Mouse (Mus musculus) E14TG2a.4 (cell line): ENCODE data around the gene Fam69b.

Source experiments
- H3K27me3 ChIP-seq: 2 replicates; pipeline ENCODE4 v1.6.1; 2014; ENCODE audit warnings: low read length, control low read depth; ENCODE audit not compliant: insufficient read depth
- H3K36me3 ChIP-seq: 2 replicates; pipeline ENCODE4 v1.6.1; 2014; ENCODE audit warnings: low read length, control low read depth; ENCODE audit not compliant: insufficient read depth
- H3K4me1 ChIP-seq: replicated peaks from 2 replicates; pipeline ENCODE4 v1.6.1; 2014; ENCODE audit warnings: low read depth, low read length, control low read depth
- H3K4me3 ChIP-seq: replicated peaks from 2 replicates; pipeline ENCODE4 v1.5.1; 2014; ENCODE audit warnings: mild to moderate bottlenecking, low read length
- H3K9me3 ChIP-seq: 2 replicates; pipeline ENCODE4 v1.6.1; 2014; ENCODE audit warnings: low read length, control low read depth
- CTCF ChIP-seq: conservative IDR thresholded peaks from 2 replicates; pipeline ENCODE4 v1.5.1; 2014; ENCODE audit warnings: low read length
- NANOG ChIP-seq: IDR thresholded peaks from 2 replicates; pipeline ENCODE4 v1.6.1; 2014; ENCODE audit warnings: borderline replicate concordance, low read length, mixed read lengths
- POU5F1 ChIP-seq: IDR thresholded peaks from 2 replicates; pipeline ENCODE4 v1.6.1; 2014; ENCODE audit warnings: low read length, borderline replicate concordance

The Fam69b gene

GRCm38 (mm10) chr2:26609261-26609661 is 19.0 kb upstream of the Fam69b start:
- Histone ChIP-seq H3K36me3 (no peaks in the 10 kb centered on the region), H3K4me3 (no peak overlapping the region), H3K9me3 (no peaks in the 10 kb centered on the region), H3K4me1 (peaks cover 99% of the 10 kb centered on the region), H3K27me3 (no peaks in the 10 kb centered on the region)
- TF ChIP-seq NANOG (no peak), POU5F1 (no peak), CTCF (no peak)

GRCm38 (mm10) chr2:26610526-26610925 is 17.7 kb upstream of the Fam69b start:
- Histone ChIP-seq H3K4me1 (peaks cover 100% of the 10 kb centered on the region), H3K9me3 (no peaks in the 10 kb centered on the region), H3K36me3 (no peaks in the 10 kb centered on the region), H3K4me3 (peak overlapping the region; percentile 5; the same call in 1 of the 2 replicates), H3K27me3 (no peaks in the 10 kb centered on the region)
- TF ChIP-seq POU5F1 (no peak), CTCF (no peak), NANOG (no peak)

- Histone ChIP-seq H3K27me3 (no peaks in the 10 kb centered on the region), H3K4me3 (peak overlapping the region; percentile 5; the same call in 1 of the 2 replicates), H3K36me3 (no peaks in the 10 kb centered on the region), H3K4me1 (peaks cover 95% of the 10 kb centered on the region), H3K9me3 (no peaks in the 10 kb centered on the region)
- TF ChIP-seq NANOG: peak; percentile 41; the same call in 1 of the 2 replicates
- no peak for TF ChIP-seq POU5F1
Observed at GRCm38 (mm10) chr2:26611054-26611453, 17.2 kb upstream of the Fam69b start.

- no peaks in the 10 kb centered on the region for H3K27me3 ChIP-seq
- H3K9me3 ChIP-seq: no peaks in the 10 kb centered on the region
- H3K36me3 ChIP-seq: no peaks in the 10 kb centered on the region
- H3K4me3 ChIP-seq: 0 out of 2 replicates have a peak overlapping the region, but pooled peaks have one; percentile 0
- peaks cover 87% of the 10 kb centered on the region for H3K4me1 ChIP-seq
- TF ChIP-seq NANOG: no peak
- no peak for TF ChIP-seq CTCF
- no peak for TF ChIP-seq POU5F1
Observed at GRCm38 (mm10) chr2:26611896-26612295, 16.4 kb upstream of the Fam69b start.

- Histone ChIP-seq H3K4me3 (no peak overlapping the region), H3K27me3 (no peaks in the 10 kb centered on the region), H3K36me3 (no peaks in the 10 kb centered on the region), H3K9me3 (no peaks in the 10 kb centered on the region), H3K4me1 (peaks cover 84% of the 10 kb centered on the region)
- no peak for TF ChIP-seq POU5F1
- TF ChIP-seq NANOG: no peak
Observed at GRCm38 (mm10) chr2:26614903-26615302, 13.4 kb upstream of the Fam69b start.

GRCm38 (mm10) chr2:26615459-26616124 is 12.7 kb upstream of the Fam69b start:
- H3K27me3 ChIP-seq: no peaks in the 10 kb centered on the region
- peaks cover 82% of the 10 kb centered on the region for H3K4me1 ChIP-seq
- H3K9me3 ChIP-seq: no peaks in the 10 kb centered on the region
- H3K4me3 ChIP-seq: no peak overlapping the region
- H3K36me3 ChIP-seq: no peaks in the 10 kb centered on the region
- TF ChIP-seq NANOG (no peak), CTCF (no peak), POU5F1 (no peak)

GRCm38 (mm10) chr2:26617331-26617730 is 10.9 kb upstream of the Fam69b start:
- H3K4me1 ChIP-seq: peaks cover 81% of the 10 kb centered on the region
- no peak overlapping the region for H3K4me3 ChIP-seq
- no peak for TF ChIP-seq CTCF
- TF ChIP-seq NANOG: no peak
- no peak for TF ChIP-seq POU5F1
- no peaks in the 10 kb centered on the region for H3K27me3 ChIP-seq
- H3K9me3 ChIP-seq: no peaks in the 10 kb centered on the region
- H3K36me3 ChIP-seq: no peaks in the 10 kb centered on the region

GRCm38 (mm10) chr2:26617928-26618327 is 10.3 kb upstream of the Fam69b start:
- Histone ChIP-seq H3K27me3 (no peaks in the 10 kb centered on the region), H3K9me3 (no peaks in the 10 kb centered on the region), H3K4me1 (peaks cover 81% of the 10 kb centered on the region), H3K36me3 (no peaks in the 10 kb centered on the region), H3K4me3 (peak overlapping the region; percentile 41; the same call in 1 of the 2 replicates)
- no peak for TF ChIP-seq POU5F1
- no peak for TF ChIP-seq CTCF
- no peak for TF ChIP-seq NANOG

GRCm38 (mm10) chr2:26621246-26621645 is 7.0 kb upstream of the Fam69b start:
- no peak for TF ChIP-seq NANOG
- TF ChIP-seq POU5F1: no peak
- TF ChIP-seq CTCF: no peak
- no peak overlapping the region for H3K4me3 ChIP-seq
- H3K27me3 ChIP-seq: no peaks in the 10 kb centered on the region
- H3K36me3 ChIP-seq: no peaks in the 10 kb centered on the region
- H3K4me1 ChIP-seq: peaks cover 59% of the 10 kb centered on the region
- no peaks in the 10 kb centered on the region for H3K9me3 ChIP-seq
